Mouse (Mus musculus): ENCODE data around the gene Lipt2.

DNA sequence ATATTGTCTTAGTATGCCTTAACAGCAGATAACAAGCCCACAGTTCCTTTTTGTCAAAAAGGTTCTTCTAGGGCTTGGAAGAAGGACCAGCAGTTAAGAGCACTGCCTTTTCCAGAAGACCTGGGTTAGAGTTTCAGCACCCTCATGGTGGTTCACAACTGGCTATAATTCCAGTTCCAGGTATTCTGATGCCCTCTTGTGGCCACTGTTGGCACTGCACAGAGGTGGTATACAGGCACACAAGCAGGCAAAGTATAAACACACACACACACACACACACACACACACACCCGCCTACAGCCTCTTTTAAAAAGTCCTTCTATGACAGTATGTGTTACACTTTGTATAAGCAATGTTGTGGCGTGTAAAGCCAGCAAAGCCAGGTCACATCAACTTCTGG, 34.9 kb upstream of the Lipt2 start:
- TF ChIP-seq GATA1 (IDR thresholded peaks at IDR 0.05; ENCODE audit: low read length) (no peak), TAL1 (IDR thresholded peaks at IDR 0.05; ENCODE audit: low read length) (no peak)

Data from erythroblast, embryonic 14.5 days (primary cell).